Mouse (Mus musculus): Measurements from ENCODE around the gene Ntn4.

DNA sequence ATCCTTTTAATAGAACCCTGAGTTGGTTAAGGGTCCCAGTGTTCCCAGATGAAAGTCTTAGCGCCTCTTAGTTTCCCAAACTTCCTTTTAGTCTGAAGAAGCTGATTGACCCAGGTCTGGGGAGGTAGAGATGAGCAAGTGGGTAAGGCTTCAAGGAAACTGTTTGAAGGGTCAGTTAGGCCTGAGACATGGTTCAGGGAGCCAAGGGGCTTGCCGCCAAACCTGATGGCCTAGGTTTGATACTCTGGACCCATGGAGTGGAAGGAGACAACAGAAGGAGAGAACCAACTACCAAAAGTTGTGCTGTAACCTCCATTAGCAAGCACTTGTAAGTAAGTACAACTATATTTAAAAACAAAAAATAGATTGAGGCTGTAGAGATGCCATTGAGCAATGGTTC is 6.5 kb upstream of the Ntn4 start:
- TF ChIP-seq ETS1 (conservative IDR thresholded peaks at IDR 0.05; ENCODE audit: low read depth, low read length) (no peak), TBP (conservative IDR thresholded peaks at IDR 0.05; ENCODE audit: low read depth, low read length) (no peak), ELF1 (IDR thresholded peaks at IDR 0.05; ENCODE audit: low read depth, low read length) (no peak), MEF2A (IDR thresholded peaks at IDR 0.05; ENCODE audit: borderline replicate concordance, low read depth, low read length) (no peak), CTCF (conservative IDR thresholded peaks at IDR 0.05 in 1 of 2, IDR thresholded peaks at IDR 0.05 in 1 of 2; ENCODE audit: low read depth in 2 of 2, low read length in 2 of 2) (no peak), POLR2A (IDR thresholded peaks at IDR 0.05; ENCODE audit: low read depth, low read length) (no peak), IRF4 (IDR thresholded peaks at IDR 0.05; ENCODE audit: low read depth, low read length) (no peak), ZNF384 (IDR thresholded peaks at IDR 0.05; ENCODE audit: low read depth, low read length) (no peak), MAZ (IDR thresholded peaks at IDR 0.05; ENCODE audit: low read depth, low read length) (no peak), CHD1 (IDR thresholded peaks at IDR 0.05; ENCODE audit: low read depth, low read length) (no peak), NELFE (IDR thresholded peaks at IDR 0.05; ENCODE audit: low read depth, low read length) (no peak), SIN3A (IDR thresholded peaks at IDR 0.05; ENCODE audit: low read length) (no peak)

Data from CH12.LX (cell line).